Mouse (Mus musculus) CH12.LX (cell line): Measurements from ENCODE around the gene Ccdc130. TPM values are rescaled to one million over a fixed set of nuclear protein-coding genes. Genes with fewer than 3 reads are reported as not detected.
"Not testable (repeated sequence)": the region's sequence is repeated elsewhere in the genome, so short reads cannot be mapped to it uniquely, and the experiment has no call there.

Experiments
- DNase-seq: peaks from one replicate; pipeline ENCODE4 v3.0.0-alpha.2; 2013; ENCODE audit errors: extremely low read depth
- H3K27ac ChIP-seq: 2 replicates; pipeline ENCODE4 v1.5.1; 2012; ENCODE audit warnings: low read depth, mild to moderate bottlenecking, control low read depth, moderate library complexity; ENCODE audit not compliant: insufficient read depth
- H3K27me3 ChIP-seq: replicated peaks from 2 replicates; pipeline ENCODE3; 2012; ENCODE audit warnings: inconsistent platforms
- H3K36me3 ChIP-seq, 2 experiments: replicated peaks in 1 of 2; 2 replicates each; pipeline versions ENCODE3 to v1.6.1; 2012; ENCODE audit warnings: inconsistent platforms in 1 of 2, low read length in 1 of 2, mild to moderate bottlenecking in 1 of 2, mixed read lengths in 1 of 2, moderate library complexity in 1 of 2; ENCODE audit not compliant: control insufficient read depth in 1 of 2, insufficient read depth in 1 of 2
- H3K4me1 ChIP-seq, 2 experiments: 2 replicates each; pipeline ENCODE4 v1.6.1; 2012; ENCODE audit warnings: inconsistent platforms in 1 of 2, moderate library complexity in 1 of 2; ENCODE audit not compliant: insufficient read depth in 2 of 2, control insufficient read depth in 1 of 2
- H3K4me2 ChIP-seq: 2 replicates; pipeline ENCODE4 v1.6.1; 2012; ENCODE audit warnings: low read depth, mild to moderate bottlenecking, control low read depth; ENCODE audit not compliant: poor library complexity, insufficient read depth, severe bottlenecking
- H3K4me3 ChIP-seq, 3 experiments: fragments of 150-350 bp in 1 of 3; sonication (generic) in 1 of 3; replicated peaks in 1 of 3; 2 replicates each; pipeline versions ENCODE3 to v1.5.1; 2011 to 2012; ENCODE audit warnings: low read depth in 2 of 3, low read length in 2 of 3, mild to moderate bottlenecking in 2 of 3, moderate library complexity in 2 of 3, control low read depth in 1 of 3, improper control_type of control experiment in 1 of 3, inconsistent platforms in 1 of 3, mixed read lengths in 1 of 3; ENCODE audit not compliant: poor library complexity in 1 of 3
- H3K79me2 ChIP-seq: replicated peaks from 2 replicates; pipeline ENCODE4 v1.6.1; 2012; ENCODE audit warnings: mild to moderate bottlenecking, moderate library complexity; ENCODE audit not compliant: control insufficient read depth, poor library complexity, insufficient read depth, severe bottlenecking; ENCODE audit errors: extremely low read depth
- H3K9ac ChIP-seq: 2 replicates; pipeline ENCODE4 v1.6.1; 2012; ENCODE audit warnings: low read depth, mild to moderate bottlenecking, control low read depth, moderate library complexity; ENCODE audit not compliant: insufficient read depth
- H3K9me3 ChIP-seq: replicated peaks from 2 replicates; pipeline ENCODE3; 2012; ENCODE audit warnings: low read length, inconsistent platforms, mixed read lengths
- BHLHE40 ChIP-seq: IDR thresholded peaks from 2 replicates; pipeline ENCODE4 v1.6.1; 2011; ENCODE audit warnings: mild to moderate bottlenecking, low read depth, low read length, improper control_type of control experiment
- CHD2 ChIP-seq: IDR thresholded peaks from 2 replicates; pipeline ENCODE4 v1.6.1; 2011; ENCODE audit warnings: low read length, improper control_type of control experiment
- CTCF ChIP-seq, 2 experiments: IDR thresholded peaks in 1 of 2; conservative IDR thresholded peaks in 1 of 2; 2 replicates each; pipeline ENCODE4 v1.5.1; 2011 to 2012; ENCODE audit warnings: low read depth in 2 of 2, low read length in 2 of 2, improper control_type of control experiment in 1 of 2, inconsistent platforms in 1 of 2, mild to moderate bottlenecking in 1 of 2, moderate library complexity in 1 of 2
- ELF1 ChIP-seq: IDR thresholded peaks from 2 replicates; pipeline ENCODE4 v1.6.1; 2014; ENCODE audit warnings: low read depth, mild to moderate bottlenecking, inconsistent platforms, low read length, improper control_type of control experiment
- EP300 ChIP-seq: IDR thresholded peaks from 2 replicates; pipeline ENCODE4 v1.6.1; 2011; ENCODE audit warnings: low read length, improper control_type of control experiment
- MAFK ChIP-seq: IDR thresholded peaks from 2 replicates; pipeline ENCODE4 v1.6.1; 2011; ENCODE audit warnings: low read length, improper control_type of control experiment; ENCODE audit not compliant: insufficient replicate concordance
- MAZ ChIP-seq: IDR thresholded peaks from 2 replicates; pipeline ENCODE4 v1.6.1; 2012; ENCODE audit warnings: low read depth, mild to moderate bottlenecking, inconsistent platforms, low read length, improper control_type of control experiment, moderate library complexity
- NELFE ChIP-seq: IDR thresholded peaks from 2 replicates; pipeline ENCODE4 v1.6.1; 2011; ENCODE audit warnings: low read depth, low read length, improper control_type of control experiment
- POLR2A ChIP-seq: IDR thresholded peaks from 2 replicates; pipeline ENCODE4 v1.6.1; 2011; ENCODE audit warnings: low read depth, mild to moderate bottlenecking, improper control_type of control experiment, low read length
- RAD21 ChIP-seq: IDR thresholded peaks from 2 replicates; pipeline ENCODE4 v1.6.1; 2011; ENCODE audit warnings: low read depth, mild to moderate bottlenecking, low read length, improper control_type of control experiment, moderate library complexity
- RCOR1 ChIP-seq: conservative IDR thresholded peaks from 2 replicates; pipeline ENCODE4 v1.6.1; 2012; ENCODE audit warnings: low read depth, mild to moderate bottlenecking, inconsistent platforms, low read length, improper control_type of control experiment
- SMC3 ChIP-seq: IDR thresholded peaks from 2 replicates; pipeline ENCODE4 v1.6.1; 2011; ENCODE audit warnings: low read depth, low read length, improper control_type of control experiment
- TBP ChIP-seq: conservative IDR thresholded peaks from 2 replicates; pipeline ENCODE4 v1.6.1; 2011; ENCODE audit warnings: low read depth, low read length, improper control_type of control experiment
- ZC3H11A ChIP-seq: IDR thresholded peaks from 2 replicates; pipeline ENCODE4 v1.6.1; 2012; ENCODE audit warnings: low read depth, mild to moderate bottlenecking, inconsistent platforms, low read length, improper control_type of control experiment
- dilution Hi-C: fragments of 300-500 bp; cut with MboI; formaldehyde crosslinking; loops from 2 replicates; pipeline ENCODE4 v1.14.3; 2020; ENCODE audit warnings: low sequenced_read_pairs; ENCODE audit not compliant: extremely low pct_unique_long_range_greater_than_20kb, extremely low pct_ligation_motif_present
- in situ Hi-C: fragments of 300-500 bp; cut with MboI; formaldehyde crosslinking; loops from 3 replicates; pipeline ENCODE4 v1.14.3; 2019; ENCODE audit warnings: low sequenced_read_pairs, low pct_ligation_motif_present, low pct_unique_long_range_greater_than_20kb, mixed read lengths
- polyA plus RNA-seq: library from polyadenylated mRNA; unstranded; fragments of >175 nt; gene quantifications from 2 replicates; pipeline ENCODE4 v1.2.1, GENCODE M21; 2012; ENCODE audit warnings: low read depth; ENCODE audit not compliant: insufficient read length
- total RNA-seq, 2 experiments: library from RNA; depleted of rRNA; stranded (reverse); fragments of 300-350 nt in 1 of 2; fragments of >200 nt in 1 of 2; gene quantifications; 2 replicates each; pipeline ENCODE4 v1.2.3; 2012 to 2014

Ccdc130 gene
- total and polyA plus RNA-seq, 3 experiments = 5.7 to 13.0 (median 7.8) TPM

DNA sequence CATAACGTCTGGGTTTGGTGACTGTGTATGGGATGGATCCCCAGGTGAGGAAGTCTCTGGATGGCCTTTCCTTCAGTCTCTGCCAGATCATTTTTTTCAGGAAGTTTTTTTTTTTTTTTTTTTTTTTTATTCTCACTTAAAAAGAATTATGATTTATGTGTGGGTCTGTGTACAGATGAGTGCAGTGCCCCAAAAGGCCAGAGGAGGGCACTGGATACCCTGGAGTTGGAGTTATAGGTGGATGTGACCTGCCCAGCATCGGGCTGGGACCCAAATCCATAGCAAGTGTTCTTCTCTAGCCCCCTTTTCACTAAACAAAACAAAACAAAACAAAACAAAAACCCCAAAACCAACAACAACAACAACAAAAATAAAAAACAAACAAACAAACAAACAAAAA, 18.7 kb upstream of the Ccdc130 start:
- Histone ChIP-seq H3K4me1 (no peaks in the 10 kb centered on the region), H3K4me2 (no peak overlapping the region), H3K36me3 (no peaks in the 10 kb centered on the region), H3K27ac (no peak overlapping the region), H3K4me3 (no peak overlapping the region), H3K27me3 (peaks cover 26% of the 10 kb centered on the region), H3K9me3 (no peaks in the 10 kb centered on the region), H3K79me2 (no peaks in the 10 kb centered on the region), H3K9ac (no peak overlapping the region)
- in situ Hi-C loops (loop anchor here (10.0 kb wide), 1 partner anchor 54 kb away; the partner anchor contains the start of gene Zswim4), dilution Hi-C loops (no loop called here)
- peak; percentile 31 for DNase-seq
- TF ChIP-seq RAD21 (peak; percentile 58), CTCF (conservative IDR thresholded peaks at IDR 0.05 in 1 of 2, IDR thresholded peaks at IDR 0.05 in 1 of 2; ENCODE audit: low read depth in 2 of 2, low read length in 2 of 2) (peak; percentile 8 to 67; a peak in 2 of 4 replicates), MAFK (no peak), SMC3 (peak; percentile 58), NELFE (no peak)

DNA sequence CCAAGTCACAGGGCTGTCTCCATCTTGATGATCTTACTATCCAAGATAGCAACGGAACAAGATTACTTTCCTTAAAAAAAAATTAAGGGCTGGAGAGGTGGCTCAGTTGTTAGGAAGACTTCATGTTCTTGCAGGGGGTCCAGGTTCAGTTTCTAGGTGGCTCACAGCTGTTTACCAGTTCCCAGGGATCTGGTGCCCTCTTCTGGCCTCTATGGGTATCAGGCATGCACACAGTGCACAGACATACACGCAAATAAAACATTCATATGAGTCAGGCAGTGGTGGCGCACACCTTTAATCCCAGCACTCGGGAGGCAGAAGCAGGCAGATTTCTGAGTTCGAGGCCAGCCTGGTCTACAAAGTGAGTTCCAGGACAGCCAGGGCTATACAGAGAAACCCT, 15.5 kb upstream of the Ccdc130 start:
- H3K4me3 ChIP-seq, H3K9me3 ChIP-seq, H3K79me2 ChIP-seq, dilution Hi-C loops, H3K9ac ChIP-seq, H3K27ac ChIP-seq, H3K36me3 ChIP-seq, H3K4me2 ChIP-seq, H3K4me1 ChIP-seq: not testable (repeated sequence)
- TF ChIP-seq SMC3 = peak; percentile 67
- peak; percentile 32 to 76; a peak in 2 of 4 replicates for TF ChIP-seq CTCF (conservative IDR thresholded peaks at IDR 0.05 in 1 of 2, IDR thresholded peaks at IDR 0.05 in 1 of 2; ENCODE audit: low read depth in 2 of 2, low read length in 2 of 2)
- peak; percentile 76 for TF ChIP-seq RAD21
- TF ChIP-seq TBP = peak; percentile 86
- TF ChIP-seq ZC3H11A = 0 out of 2 replicates have a peak, but pooled peaks have one; percentile 23
- in situ Hi-C loops = loop anchor here (10.0 kb wide), 1 partner anchor 51 kb away; the partner anchor contains the start of gene Zswim4
- peaks cover 28% of the 10 kb centered on the region for H3K27me3 ChIP-seq
- DNase-seq = peak; percentile 51

DNA sequence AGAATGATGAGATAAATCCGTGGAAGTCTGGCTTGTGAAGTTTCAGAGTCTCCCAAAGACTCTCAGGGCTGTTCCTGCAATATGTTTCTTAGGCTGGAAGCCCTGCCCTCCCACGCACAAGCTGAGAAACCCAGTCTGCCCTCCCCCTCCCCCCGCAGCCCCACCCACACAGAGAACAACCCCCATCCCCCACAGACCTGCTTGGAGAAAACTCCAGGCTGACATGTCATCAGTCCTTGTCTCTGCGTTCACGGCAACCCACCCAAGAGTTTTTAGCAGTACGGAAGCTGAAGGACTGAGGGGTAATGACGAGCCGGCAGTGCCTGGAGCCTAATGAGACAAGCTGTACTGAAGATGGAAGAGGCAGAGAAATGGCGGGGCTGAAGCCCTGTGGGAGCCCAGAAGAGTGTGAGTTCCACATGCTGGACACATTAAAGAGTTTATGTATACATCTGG, 14.5 kb upstream of the Ccdc130 start:
- Histone ChIP-seq H3K4me1 (no peaks in the 10 kb centered on the region), H3K79me2 (no peaks in the 10 kb centered on the region), H3K27ac (no peak overlapping the region)
- no peak for TF ChIP-seq EP300
- no peak for TF ChIP-seq MAZ
- TF ChIP-seq POLR2A = no peak
- no peak for TF ChIP-seq CHD2
- TF ChIP-seq ELF1 = no peak
- no peak for TF ChIP-seq RCOR1
- TF ChIP-seq BHLHE40 = no peak
- TF ChIP-seq, all 38 proteins: peak for 0
- no peak overlapping the region for H3K4me3 ChIP-seq
- H3K9ac ChIP-seq = no peak overlapping the region
- H3K36me3 ChIP-seq = no peaks in the 10 kb centered on the region
- H3K4me2 ChIP-seq = no peak overlapping the region
- dilution Hi-C loops (no loop called here), in situ Hi-C loops (loop anchor here (10.0 kb wide), 1 partner anchor 50 kb away; the partner anchor contains the start of gene Zswim4)
- no peaks in the 10 kb centered on the region for H3K9me3 ChIP-seq
- H3K27me3 ChIP-seq = peaks cover 29% of the 10 kb centered on the region
- DNase-seq = no peak
